8 mouse cellular contexts compared by ENCODE assay signal in the genomic region with DNA sequence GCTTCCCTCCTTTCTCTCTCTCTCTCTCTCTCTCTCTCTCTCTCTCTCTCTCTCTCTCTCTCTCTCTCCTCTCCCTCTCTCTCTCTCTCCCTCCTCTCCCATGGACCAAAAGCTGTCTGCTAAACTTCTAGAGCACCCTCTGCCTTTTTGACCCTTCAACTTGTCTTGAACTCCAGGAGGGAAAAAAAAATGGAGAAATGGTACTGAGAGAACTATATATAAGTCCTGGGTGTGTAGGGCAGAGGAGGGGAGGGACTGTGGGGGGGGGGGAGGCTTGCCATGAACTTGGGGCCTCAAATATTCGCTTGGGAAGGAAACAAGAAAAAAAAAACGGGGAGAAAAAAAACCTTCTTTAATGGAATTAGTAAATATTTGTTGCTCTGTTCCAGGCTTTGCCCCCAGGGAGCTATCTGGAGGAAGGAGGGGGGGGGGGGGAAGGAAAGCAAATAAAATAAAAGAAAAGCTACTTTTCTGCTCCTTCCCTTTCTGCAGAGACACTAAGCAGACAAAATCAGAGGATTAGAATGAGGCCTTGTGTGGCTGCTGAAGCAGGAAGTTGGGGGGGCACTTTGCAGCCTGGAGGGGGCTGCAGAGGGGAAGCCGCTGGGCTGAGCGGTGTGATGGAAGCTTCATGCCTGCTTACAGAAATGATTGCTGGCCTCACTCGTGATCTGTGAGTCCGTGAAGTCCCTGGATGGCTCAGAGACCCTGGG.
DNase-seq lines count a peak whose midpoint lies in the region; ATAC-seq lines count a peak whose summit lies in the region.
"Had no signal": no experiment of that assay in that cellular context is flagged by ENCODE, and none has a peak within 500 bp of the region (broad histone marks: within the 10 kb centered on the region; RNA-seq: fewer than 3 reads in every experiment).

No protein-coding gene starts in this region.

- WGBS in midbrain, embryonic 10.5 days = 18% methylated on average over 6 of the region's 6 CpGs
- 13% methylated on average over 6 of the region's 6 CpGs for WGBS in midbrain, embryonic 15.5 days

- intact Hi-C loops in heart, postnatal 14 days (cut with DNase I) = no loop called here

- no peaks in the 10 kb centered on the region for H3K36me3 ChIP-seq in midbrain, embryonic 10.5 days
- H3K36me3 ChIP-seq in midbrain, embryonic 15.5 days (replicated peaks) = no peaks in the 10 kb centered on the region

- ATAC-seq in midbrain, embryonic 15.5 days (replicated peaks) = no peak

- peaks cover 13% of the 10 kb centered on the region; the same call in 1 of the 2 replicates for H3K27me3 ChIP-seq in midbrain, embryonic 10.5 days (ENCODE audit: low read depth, poor library complexity, severe bottlenecking)
- H3K27me3 ChIP-seq in midbrain, embryonic 15.5 days (replicated peaks) = no peaks in the 10 kb centered on the region

- H3K4me2 ChIP-seq in midbrain, embryonic 15.5 days = no peak overlapping the region

- 0 out of 2 replicates have a peak, but pooled peaks cover 5% of the 10 kb centered on the region for H3K9me3 ChIP-seq in midbrain, embryonic 10.5 days (replicated peaks)
- no peaks in the 10 kb centered on the region for H3K9me3 ChIP-seq in midbrain, embryonic 15.5 days

- no peak overlapping the region; the same call in 1 of the 2 replicates for H3K9ac ChIP-seq in midbrain, embryonic 15.5 days

- peaks cover 22% of the 10 kb centered on the region for H3K4me1 ChIP-seq in midbrain, embryonic 10.5 days
- peaks cover 8% of the 10 kb centered on the region; the same call in 1 of the 2 replicates for H3K4me1 ChIP-seq in midbrain, embryonic 15.5 days

- H3K4me3 ChIP-seq in midbrain, embryonic 10.5 days = no peak overlapping the region
- no peak overlapping the region for H3K4me3 ChIP-seq in midbrain, embryonic 15.5 days
- H3K4me3 ChIP-seq: layer of hippocampus, adult 2 months had no signal

- DNase-seq in midbrain, embryonic 10.5 days (ENCODE audit: low spot score) = peak; percentile 34
- DNase-seq in heart, postnatal 14 days = peak; percentile 23
- peak; percentile 17 for DNase-seq in lung, postnatal 36 days
- DNase-seq in yolk sac, embryonic 10.5 days (ENCODE audit: low spot score) = peak; percentile 34
- DNase-seq in frontal cortex, postnatal 10 days (ENCODE audit: low spot score in 2 of 2) = no peak
- DNase-seq in adrenal gland, adult 2 months = no peak

- peak overlapping the region; percentile 82 for H3K27ac ChIP-seq in midbrain, embryonic 10.5 days (replicated peaks)
- H3K27ac ChIP-seq in midbrain, embryonic 15.5 days = no peak overlapping the region
- H3K27ac ChIP-seq: layer of hippocampus, adult 2 months had no signal

Comparison
In these comparisons a context has a peak if more than half of its experiments do, and no peak if none do; other contexts are left out.
1. DNase-seq: peak in midbrain, embryonic 10.5 days (single experiment), heart, postnatal 14 days (2 of 2), lung, postnatal 36 days (single experiment) and yolk sac, embryonic 10.5 days (single experiment); none in frontal cortex, postnatal 10 days (0 of 2) and adrenal gland, adult 2 months (single experiment).